Mouse (Mus musculus) CH12.LX (cell line): ENCODE data around the gene Eps8. TPM values are rescaled to one million over a fixed set of nuclear protein-coding genes. Genes with fewer than 3 reads are reported as not detected.

Source experiments
- DNase-seq: peaks from one replicate; pipeline ENCODE4 v3.0.0-alpha.2; 2013; ENCODE audit errors: extremely low read depth
- H3K27ac ChIP-seq: 2 replicates; pipeline ENCODE4 v1.5.1; 2012; ENCODE audit warnings: low read depth, mild to moderate bottlenecking, control low read depth, moderate library complexity; ENCODE audit not compliant: insufficient read depth
- H3K27me3 ChIP-seq: replicated peaks from 2 replicates; pipeline ENCODE3; 2012; ENCODE audit warnings: inconsistent platforms
- H3K36me3 ChIP-seq, 2 experiments: replicated peaks in 1 of 2; 2 replicates each; pipeline versions ENCODE3 to v1.6.1; 2012; ENCODE audit warnings: inconsistent platforms in 1 of 2, low read length in 1 of 2, mild to moderate bottlenecking in 1 of 2, mixed read lengths in 1 of 2, moderate library complexity in 1 of 2; ENCODE audit not compliant: control insufficient read depth in 1 of 2, insufficient read depth in 1 of 2
- H3K4me1 ChIP-seq, 2 experiments: 2 replicates each; pipeline ENCODE4 v1.6.1; 2012; ENCODE audit warnings: inconsistent platforms in 1 of 2, moderate library complexity in 1 of 2; ENCODE audit not compliant: insufficient read depth in 2 of 2, control insufficient read depth in 1 of 2
- H3K4me2 ChIP-seq: 2 replicates; pipeline ENCODE4 v1.6.1; 2012; ENCODE audit warnings: low read depth, mild to moderate bottlenecking, control low read depth; ENCODE audit not compliant: poor library complexity, insufficient read depth, severe bottlenecking
- H3K4me3 ChIP-seq, 3 experiments: fragments of 150-350 bp in 1 of 3; sonication (generic) in 1 of 3; replicated peaks in 1 of 3; 2 replicates each; pipeline versions ENCODE3 to v1.5.1; 2011 to 2012; ENCODE audit warnings: low read depth in 2 of 3, low read length in 2 of 3, mild to moderate bottlenecking in 2 of 3, moderate library complexity in 2 of 3, control low read depth in 1 of 3, improper control_type of control experiment in 1 of 3, inconsistent platforms in 1 of 3, mixed read lengths in 1 of 3; ENCODE audit not compliant: poor library complexity in 1 of 3
- H3K79me2 ChIP-seq: replicated peaks from 2 replicates; pipeline ENCODE4 v1.6.1; 2012; ENCODE audit warnings: mild to moderate bottlenecking, moderate library complexity; ENCODE audit not compliant: control insufficient read depth, poor library complexity, insufficient read depth, severe bottlenecking; ENCODE audit errors: extremely low read depth
- H3K9ac ChIP-seq: 2 replicates; pipeline ENCODE4 v1.6.1; 2012; ENCODE audit warnings: low read depth, mild to moderate bottlenecking, control low read depth, moderate library complexity; ENCODE audit not compliant: insufficient read depth
- H3K9me3 ChIP-seq: replicated peaks from 2 replicates; pipeline ENCODE3; 2012; ENCODE audit warnings: low read length, inconsistent platforms, mixed read lengths
- BHLHE40 ChIP-seq: IDR thresholded peaks from 2 replicates; pipeline ENCODE4 v1.6.1; 2011; ENCODE audit warnings: mild to moderate bottlenecking, low read depth, low read length, improper control_type of control experiment
- CHD1 ChIP-seq: IDR thresholded peaks from 2 replicates; pipeline ENCODE4 v1.6.1; 2012; ENCODE audit warnings: low read depth, low read length, improper control_type of control experiment, inconsistent platforms
- CHD2 ChIP-seq: IDR thresholded peaks from 2 replicates; pipeline ENCODE4 v1.6.1; 2011; ENCODE audit warnings: low read length, improper control_type of control experiment
- CTCF ChIP-seq, 2 experiments: IDR thresholded peaks in 1 of 2; conservative IDR thresholded peaks in 1 of 2; 2 replicates each; pipeline ENCODE4 v1.5.1; 2011 to 2012; ENCODE audit warnings: low read depth in 2 of 2, low read length in 2 of 2, improper control_type of control experiment in 1 of 2, inconsistent platforms in 1 of 2, mild to moderate bottlenecking in 1 of 2, moderate library complexity in 1 of 2
- E2F4 ChIP-seq: IDR thresholded peaks from 2 replicates; pipeline ENCODE4 v1.6.1; 2011; ENCODE audit warnings: low read depth, low read length, improper control_type of control experiment; ENCODE audit not compliant: insufficient replicate concordance
- ETS1 ChIP-seq: conservative IDR thresholded peaks from 2 replicates; pipeline ENCODE4 v1.6.1; 2012; ENCODE audit warnings: low read depth, mild to moderate bottlenecking, inconsistent platforms, low read length, improper control_type of control experiment, moderate library complexity
- GABPA ChIP-seq: IDR thresholded peaks from 2 replicates; pipeline ENCODE4 v1.6.1; 2012; ENCODE audit warnings: low read depth, low read length, improper control_type of control experiment, inconsistent platforms; ENCODE audit not compliant: insufficient replicate concordance
- HCFC1 ChIP-seq: IDR thresholded peaks from 2 replicates; pipeline ENCODE4 v1.6.1; 2012; ENCODE audit warnings: low read depth, mild to moderate bottlenecking, inconsistent platforms, low read length, improper control_type of control experiment
- JUN ChIP-seq: IDR thresholded peaks from 2 replicates; pipeline ENCODE4 v1.6.1; 2011; ENCODE audit warnings: low read depth, mild to moderate bottlenecking, low read length, improper control_type of control experiment, moderate library complexity; ENCODE audit not compliant: insufficient read depth
- KAT2A ChIP-seq: IDR thresholded peaks from 2 replicates; pipeline ENCODE4 v1.6.1; 2012; ENCODE audit warnings: low read length, improper control_type of control experiment, inconsistent platforms; ENCODE audit not compliant: insufficient replicate concordance
- MAFK ChIP-seq: IDR thresholded peaks from 2 replicates; pipeline ENCODE4 v1.6.1; 2011; ENCODE audit warnings: low read length, improper control_type of control experiment; ENCODE audit not compliant: insufficient replicate concordance
- MAX ChIP-seq: IDR thresholded peaks from 2 replicates; pipeline ENCODE4 v1.6.1; 2011; ENCODE audit warnings: low read length, improper control_type of control experiment
- MEF2A ChIP-seq: IDR thresholded peaks from 2 replicates; pipeline ENCODE4 v1.6.1; 2014; ENCODE audit warnings: low read depth, mild to moderate bottlenecking, inconsistent platforms, low read length, improper control_type of control experiment, borderline replicate concordance
- NELFE ChIP-seq: IDR thresholded peaks from 2 replicates; pipeline ENCODE4 v1.6.1; 2011; ENCODE audit warnings: low read depth, low read length, improper control_type of control experiment
- NRF1 ChIP-seq: IDR thresholded peaks from 2 replicates; pipeline ENCODE4 v1.6.1; 2014; ENCODE audit warnings: low read depth, mild to moderate bottlenecking, inconsistent platforms, low read length, improper control_type of control experiment, moderate library complexity
- PAX5 ChIP-seq: IDR thresholded peaks from 2 replicates; pipeline ENCODE4 v1.6.1; 2012; ENCODE audit warnings: low read length, inconsistent platforms, mixed read lengths
- POLR2A ChIP-seq: IDR thresholded peaks from 2 replicates; pipeline ENCODE4 v1.6.1; 2011; ENCODE audit warnings: low read depth, mild to moderate bottlenecking, improper control_type of control experiment, low read length
- RAD21 ChIP-seq: IDR thresholded peaks from 2 replicates; pipeline ENCODE4 v1.6.1; 2011; ENCODE audit warnings: low read depth, mild to moderate bottlenecking, low read length, improper control_type of control experiment, moderate library complexity
- RCOR1 ChIP-seq: conservative IDR thresholded peaks from 2 replicates; pipeline ENCODE4 v1.6.1; 2012; ENCODE audit warnings: low read depth, mild to moderate bottlenecking, inconsistent platforms, low read length, improper control_type of control experiment
- SIN3A ChIP-seq: IDR thresholded peaks from 2 replicates; pipeline ENCODE4 v1.6.1; 2012; ENCODE audit warnings: low read length, improper control_type of control experiment, inconsistent platforms
- SMC3 ChIP-seq: IDR thresholded peaks from 2 replicates; pipeline ENCODE4 v1.6.1; 2011; ENCODE audit warnings: low read depth, low read length, improper control_type of control experiment
- TBP ChIP-seq: conservative IDR thresholded peaks from 2 replicates; pipeline ENCODE4 v1.6.1; 2011; ENCODE audit warnings: low read depth, low read length, improper control_type of control experiment
- TCF12 ChIP-seq: IDR thresholded peaks from 2 replicates; pipeline ENCODE4 v1.6.1; 2014; ENCODE audit warnings: low read depth, mild to moderate bottlenecking, inconsistent platforms, low read length, improper control_type of control experiment
- UBTF ChIP-seq: IDR thresholded peaks from 2 replicates; pipeline ENCODE4 v1.6.1; 2012; ENCODE audit warnings: low read depth, mild to moderate bottlenecking, inconsistent platforms, low read length, improper control_type of control experiment, moderate library complexity
- ZC3H11A ChIP-seq: IDR thresholded peaks from 2 replicates; pipeline ENCODE4 v1.6.1; 2012; ENCODE audit warnings: low read depth, mild to moderate bottlenecking, inconsistent platforms, low read length, improper control_type of control experiment
- ZMIZ1 ChIP-seq: IDR thresholded peaks from 2 replicates; pipeline ENCODE4 v1.6.1; 2012; ENCODE audit warnings: low read depth, mild to moderate bottlenecking, inconsistent platforms, low read length, improper control_type of control experiment
- dilution Hi-C: fragments of 300-500 bp; cut with MboI; formaldehyde crosslinking; loops from 2 replicates; pipeline ENCODE4 v1.14.3; 2020; ENCODE audit warnings: low sequenced_read_pairs; ENCODE audit not compliant: extremely low pct_unique_long_range_greater_than_20kb, extremely low pct_ligation_motif_present
- in situ Hi-C: fragments of 300-500 bp; cut with MboI; formaldehyde crosslinking; loops from 3 replicates; pipeline ENCODE4 v1.14.3; 2019; ENCODE audit warnings: low sequenced_read_pairs, low pct_ligation_motif_present, low pct_unique_long_range_greater_than_20kb, mixed read lengths
- polyA plus RNA-seq: library from polyadenylated mRNA; unstranded; fragments of >175 nt; gene quantifications from 2 replicates; pipeline ENCODE4 v1.2.1, GENCODE M21; 2012; ENCODE audit warnings: low read depth; ENCODE audit not compliant: insufficient read length
- total RNA-seq, 2 experiments: library from RNA; depleted of rRNA; stranded (reverse); fragments of 300-350 nt in 1 of 2; fragments of >200 nt in 1 of 2; gene quantifications; 2 replicates each; pipeline ENCODE4 v1.2.3; 2012 to 2014

Eps8 gene
- total and polyA plus RNA-seq, 3 experiments, result 2.2 to 7.4 (median 2.2) TPM

- TF ChIP-seq CTCF (conservative IDR thresholded peaks at IDR 0.05 in 1 of 2, IDR thresholded peaks at IDR 0.05 in 1 of 2; ENCODE audit: low read depth in 2 of 2, low read length in 2 of 2), result no peak
- TF ChIP-seq MAX, result no peak
- TF ChIP-seq RAD21, result no peak
- H3K27me3 ChIP-seq, result no peaks in the 10 kb centered on the region
- in situ Hi-C loops (no loop called here), dilution Hi-C loops (no loop called here)
- H3K36me3 ChIP-seq, result peaks cover 0 to 3% of the 10 kb centered on the region in 2 experiments
- H3K4me2 ChIP-seq, result no peak overlapping the region
- H3K9me3 ChIP-seq, result no peaks in the 10 kb centered on the region
- DNase-seq, result no peak
- no peak overlapping the region for H3K4me3 ChIP-seq
- peaks cover 3 to 69% of the 10 kb centered on the region in 2 experiments; a peak in 3 of 4 replicates for H3K4me1 ChIP-seq
- H3K79me2 ChIP-seq, result no peaks in the 10 kb centered on the region
- no peak overlapping the region for H3K9ac ChIP-seq
- no peak overlapping the region for H3K27ac ChIP-seq
Measured at GRCm38 (mm10) chr6:137576091-137576490, 78.6 kb downstream of the Eps8 start.

- Histone ChIP-seq H3K4me2 (no peak overlapping the region), H3K27ac (no peak overlapping the region), H3K27me3 (no peaks in the 10 kb centered on the region), H3K79me2 (no peaks in the 10 kb centered on the region), H3K9ac (no peak overlapping the region), H3K9me3 (no peaks in the 10 kb centered on the region), H3K36me3 (no peaks in the 10 kb centered on the region), H3K4me1 (peaks cover 0 to 64% of the 10 kb centered on the region in 2 experiments; a peak in 3 of 4 replicates), H3K4me3 (no peak overlapping the region)
- TF ChIP-seq E2F4 (no peak), TCF12 (no peak), SMC3 (no peak), ETS1 (no peak), PAX5 (no peak), ZMIZ1 (no peak), NELFE (no peak), GABPA (no peak), KAT2A (no peak), BHLHE40 (no peak), HCFC1 (no peak), RAD21 (no peak)
- in situ Hi-C loops (no loop called here), dilution Hi-C loops (no loop called here)
- no peak for DNase-seq
Measured at GRCm38 (mm10) chr6:137573897-137574296, 80.8 kb downstream of the Eps8 start.

- Histone ChIP-seq H3K4me2 (no peak overlapping the region), H3K9ac (no peak overlapping the region), H3K4me3 (no peak overlapping the region), H3K27me3 (no peaks in the 10 kb centered on the region), H3K36me3 (peaks cover 0 to 3% of the 10 kb centered on the region in 2 experiments), H3K27ac (no peak overlapping the region), H3K9me3 (peaks cover 11% of the 10 kb centered on the region), H3K79me2 (no peaks in the 10 kb centered on the region), H3K4me1 (peaks cover 5 to 54% of the 10 kb centered on the region in 2 experiments)
- no peak for DNase-seq
- dilution Hi-C loops (no loop called here), in situ Hi-C loops (no loop called here)
- TF ChIP-seq E2F4 (no peak), CHD1 (no peak), MAFK (no peak), TBP (no peak), HCFC1 (no peak), CTCF (conservative IDR thresholded peaks at IDR 0.05 in 1 of 2, IDR thresholded peaks at IDR 0.05 in 1 of 2; ENCODE audit: low read depth in 2 of 2, low read length in 2 of 2) (no peak), NRF1 (no peak), MEF2A (no peak), UBTF (no peak), BHLHE40 (no peak), JUN (no peak), ZC3H11A (no peak), RCOR1 (no peak), POLR2A (no peak), CHD2 (no peak), PAX5 (no peak), MAX (no peak), SIN3A (no peak)
Measured at GRCm38 (mm10) chr6:137570718-137571131, 84.0 kb downstream of the Eps8 start.
